Mouse (Mus musculus): ENCODE data around the gene Kbtbd13. TPM values are rescaled to one million over a fixed set of nuclear protein-coding genes. Genes with fewer than 3 reads are reported as not detected.
A peak's percentile ranks its signal among the peaks of the same experiment; 100 is the strongest.

The Kbtbd13 gene
- polyA plus RNA-seq, 1 experiment from 2014 or later, result 1.2 TPM

GRCm38 (mm10) chr9:65404331-65405183, 13.1 kb upstream of the Kbtbd13 start:
- Histone ChIP-seq H3K4me3 (replicated peaks; ENCODE audit: low read depth, low read length) (no peak overlapping the region), H3K9ac (ENCODE audit: low read depth, low read length) (0 out of 2 replicates have a peak overlapping the region, but pooled peaks have one; percentile 31), H3K27ac (no peak overlapping the region), H3K4me1 (replicated peaks; ENCODE audit: insufficient read depth, low read length) (no peaks in the 10 kb centered on the region), H3K9me3 (replicated peaks; ENCODE audit: low read length) (no peaks in the 10 kb centered on the region), H3K27me3 (ENCODE audit: insufficient read depth, low read length) (no peaks in the 10 kb centered on the region), H3K36me3 (ENCODE audit: insufficient read depth, low read length) (no peaks in the 10 kb centered on the region), H3K4me2 (ENCODE audit: low read length) (no peak overlapping the region)
- TF ChIP-seq CTCF (IDR thresholded peaks at IDR 0.05; ENCODE audit: low read depth), result no peak
- ATAC-seq (replicated peaks; ENCODE audit: low FRiP score, low read depth), result no peak
- DNase-seq (ENCODE audit: low spot score), result no peak
- WGBS, result 67% methylated on average over 15 of the region's 15 CpGs

DNA sequence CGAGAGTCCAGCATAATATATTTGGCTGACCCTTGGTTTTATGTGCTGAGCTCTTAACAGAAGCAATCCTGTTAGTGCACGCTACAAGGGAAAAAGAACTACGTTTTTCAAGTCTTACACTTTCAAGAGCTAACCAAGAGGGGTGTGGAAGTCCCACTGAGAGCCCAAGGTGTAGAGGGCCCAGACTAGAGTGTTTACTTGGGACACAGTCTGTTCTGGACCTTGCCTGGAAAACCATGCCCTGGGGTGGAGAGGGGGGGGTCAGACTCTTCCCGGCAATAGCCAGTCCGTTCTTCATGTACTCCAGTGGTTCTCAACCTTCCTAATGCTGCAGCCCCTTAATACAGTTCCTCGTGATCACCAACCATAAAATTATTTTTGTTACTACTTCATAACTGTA, 8.5 kb upstream of the Kbtbd13 start:
- Histone ChIP-seq H3K4me3 (replicated peaks; ENCODE audit: low read depth, low read length) (no peak overlapping the region), H3K36me3 (ENCODE audit: insufficient read depth, low read length) (no peaks in the 10 kb centered on the region), H3K4me1 (replicated peaks; ENCODE audit: insufficient read depth, low read length) (no peaks in the 10 kb centered on the region; the same call in 1 of the 2 replicates), H3K4me2 (ENCODE audit: low read length) (no peak overlapping the region), H3K9me3 (replicated peaks; ENCODE audit: low read length) (no peaks in the 10 kb centered on the region), H3K27ac (no peak overlapping the region), H3K9ac (ENCODE audit: low read depth, low read length) (no peak overlapping the region), H3K27me3 (ENCODE audit: insufficient read depth, low read length) (no peaks in the 10 kb centered on the region)
- no peak for DNase-seq (ENCODE audit: low spot score)
- no peak for TF ChIP-seq CTCF (IDR thresholded peaks at IDR 0.05; ENCODE audit: low read depth)
- ATAC-seq (replicated peaks; ENCODE audit: low FRiP score, low read depth), result no peak
- 78% methylated on average over 6 of the region's 6 CpGs for WGBS

- H3K4me3 ChIP-seq (replicated peaks; ENCODE audit: low read depth, low read length), result peak within 1 kb of the TSS; percentile 44
- H3K4me1 ChIP-seq (replicated peaks; ENCODE audit: insufficient read depth, low read length), result no peaks in the 10 kb centered on the region; the same call in 1 of the 2 replicates
- under 1% methylated on average over 24 of the region's 24 CpGs for WGBS
- H3K36me3 ChIP-seq (ENCODE audit: insufficient read depth, low read length), result no peaks in the 10 kb centered on the region
- no peak for TF ChIP-seq CTCF (IDR thresholded peaks at IDR 0.05; ENCODE audit: low read depth)
- H3K27me3 ChIP-seq (ENCODE audit: insufficient read depth, low read length), result no peaks in the 10 kb centered on the region
- H3K4me2 ChIP-seq (ENCODE audit: low read length), result peak within 1 kb of the TSS; percentile 76
- no peaks in the 10 kb centered on the region for H3K9me3 ChIP-seq (replicated peaks; ENCODE audit: low read length)
- peak within 1 kb of the TSS; percentile 55 for H3K9ac ChIP-seq (ENCODE audit: low read depth, low read length)
- ATAC-seq (replicated peaks; ENCODE audit: low FRiP score, low read depth) (peak; percentile 68; the same call in 1 of the 2 replicates), DNase-seq (ENCODE audit: low spot score) (peak; percentile 76)
- H3K27ac ChIP-seq, result no peak within 1 kb of the TSS
These were observed 6.8 kb upstream of the Kbtbd13 start, which contains the start of gene Rasl12 for GRCm38 (mm10) chr9:65398279-65398678. TSS of gene Rasl12 (plus strand) at chr9:65398506.

- H3K36me3 ChIP-seq (ENCODE audit: insufficient read depth, low read length), result no peaks in the 10 kb centered on the region
- DNase-seq (ENCODE audit: low spot score), result no peak
- H3K9me3 ChIP-seq (replicated peaks; ENCODE audit: low read length), result no peaks in the 10 kb centered on the region
- WGBS, result 53% methylated on average over 2 of the region's 2 CpGs
- H3K4me3 ChIP-seq (replicated peaks; ENCODE audit: low read depth, low read length), result no peak overlapping the region
- TF ChIP-seq CTCF (IDR thresholded peaks at IDR 0.05; ENCODE audit: low read depth), result no peak
- H3K27ac ChIP-seq, result no peak overlapping the region
- ATAC-seq (replicated peaks; ENCODE audit: low FRiP score, low read depth), result no peak
- no peaks in the 10 kb centered on the region; the same call in 1 of the 2 replicates for H3K4me1 ChIP-seq (replicated peaks; ENCODE audit: insufficient read depth, low read length)
- H3K4me2 ChIP-seq (ENCODE audit: low read length), result no peak overlapping the region
- H3K27me3 ChIP-seq (ENCODE audit: insufficient read depth, low read length), result peaks cover 8% of the 10 kb centered on the region; the same call in 1 of the 2 replicates
- no peak overlapping the region for H3K9ac ChIP-seq (ENCODE audit: low read depth, low read length)
These were observed 2.9 kb upstream of the Kbtbd13 start for GRCm38 (mm10) chr9:65394360-65394759.

- DNase-seq (ENCODE audit: low spot score) (no peak), ATAC-seq (replicated peaks; ENCODE audit: low FRiP score, low read depth) (no peak)
- peaks cover 8% of the 10 kb centered on the region; the same call in 1 of the 2 replicates for H3K27me3 ChIP-seq (ENCODE audit: insufficient read depth, low read length)
- no peaks in the 10 kb centered on the region for H3K36me3 ChIP-seq (ENCODE audit: insufficient read depth, low read length)
- no peak overlapping the region for H3K27ac ChIP-seq
- H3K4me1 ChIP-seq (replicated peaks; ENCODE audit: insufficient read depth, low read length), result no peaks in the 10 kb centered on the region; the same call in 1 of the 2 replicates
- no peak overlapping the region for H3K4me2 ChIP-seq (ENCODE audit: low read length)
- no peak overlapping the region for H3K9ac ChIP-seq (ENCODE audit: low read depth, low read length)
- no peaks in the 10 kb centered on the region for H3K9me3 ChIP-seq (replicated peaks; ENCODE audit: low read length)
- H3K4me3 ChIP-seq (replicated peaks; ENCODE audit: low read depth, low read length), result no peak overlapping the region
- no peak for TF ChIP-seq CTCF (IDR thresholded peaks at IDR 0.05; ENCODE audit: low read depth)
- WGBS, result 42% methylated on average over 2 of the region's 2 CpGs
These were observed 2.2 kb upstream of the Kbtbd13 start for GRCm38 (mm10) chr9:65393606-65394005.

- Histone ChIP-seq H3K9me3 (replicated peaks; ENCODE audit: low read length) (no peaks in the 10 kb centered on the region), H3K36me3 (ENCODE audit: insufficient read depth, low read length) (no peaks in the 10 kb centered on the region), H3K27ac (no peak overlapping the region), H3K4me3 (replicated peaks; ENCODE audit: low read depth, low read length) (no peak overlapping the region), H3K4me2 (ENCODE audit: low read length) (no peak overlapping the region), H3K9ac (ENCODE audit: low read depth, low read length) (no peak overlapping the region), H3K27me3 (ENCODE audit: insufficient read depth, low read length) (peaks cover 8% of the 10 kb centered on the region; the same call in 1 of the 2 replicates), H3K4me1 (replicated peaks; ENCODE audit: insufficient read depth, low read length) (no peaks in the 10 kb centered on the region)
- WGBS, result 20% methylated on average over 6 of the region's 6 CpGs
- ATAC-seq (replicated peaks; ENCODE audit: low FRiP score, low read depth) (0 out of 2 replicates have a peak, but pooled peaks have one; percentile 23), DNase-seq (ENCODE audit: low spot score) (peak; percentile 80)
- TF ChIP-seq CTCF (IDR thresholded peaks at IDR 0.05; ENCODE audit: low read depth), result peak; percentile 89
These were observed 1.3 kb upstream of the Kbtbd13 start for GRCm38 (mm10) chr9:65392638-65393364.
